In genomic region chr1:39575778-39576375, GRCm38 (mm10) we compare ENCODE assay signal across 8 mouse cellular contexts. TPM values are rescaled to one million over a fixed set of nuclear protein-coding genes. Genes with fewer than 3 reads are reported as not detected.
DNase-seq lines count a peak whose midpoint lies in the region; ATAC-seq and TF ChIP-seq lines count a peak whose summit lies in the region.

No protein-coding gene starts in this region.

- 24% methylated on average over 8 of the region's 8 CpGs for whole genome bisulfite sequencing in cerebellum, adult 2 months
- 15% methylated on average over 8 of the region's 8 CpGs for WGBS in limb, embryonic 14.5 days
- WGBS in stomach, embryonic 15.5 days: 6% methylated on average over 8 of the region's 8 CpGs

- peak overlapping the region; percentile 76 for H3K4me3 ChIP-seq in cerebellum, adult 2 months (replicated peaks; ENCODE audit: insufficient read depth, low read depth, low read length)
- peak overlapping the region; percentile 91 for H3K4me3 ChIP-seq in limb, embryonic 14.5 days (replicated peaks; ENCODE audit: low read length)
- peak overlapping the region; percentile 97 for H3K4me3 ChIP-seq in stomach, embryonic 15.5 days (replicated peaks)

- no peaks in the 10 kb centered on the region for H3K36me3 ChIP-seq in limb, embryonic 14.5 days (ENCODE audit: control insufficient read depth, insufficient read depth, low read length)
- H3K36me3 ChIP-seq in stomach, embryonic 15.5 days: no peaks in the 10 kb centered on the region

- no peaks in the 10 kb centered on the region for H3K27me3 ChIP-seq in cerebellum, adult 2 months (ENCODE audit: control insufficient read depth, insufficient read depth, low read length)
- no peaks in the 10 kb centered on the region for H3K27me3 ChIP-seq in limb, embryonic 14.5 days (ENCODE audit: control insufficient read depth, insufficient read depth, low read length)
- no peaks in the 10 kb centered on the region for H3K27me3 ChIP-seq in stomach, embryonic 15.5 days (replicated peaks)

- no peak for TF ChIP-seq CTCF in cerebellum, adult 2 months (IDR thresholded peaks at IDR 0.05; ENCODE audit: borderline replicate concordance, insufficient read depth, low read depth, low read length)

- H3K27ac ChIP-seq in cerebellum, adult 2 months (ENCODE audit: insufficient read depth, low read length): no peak overlapping the region
- peak overlapping the region; percentile 99 for H3K27ac ChIP-seq in limb, embryonic 14.5 days (replicated peaks; ENCODE audit: low read depth, low read length)
- H3K27ac ChIP-seq in stomach, embryonic 15.5 days: peak overlapping the region; percentile 99

- H3K9me3 ChIP-seq in limb, embryonic 14.5 days (ENCODE audit: control insufficient read depth, low read length): no peaks in the 10 kb centered on the region
- H3K9me3 ChIP-seq in stomach, embryonic 15.5 days: no peaks in the 10 kb centered on the region

- no peak for DNase-seq in cerebellum, adult 2 months
- DNase-seq in cerebellum, postnatal 25 days: no peak
- peak; percentile 7 to 13 for DNase-seq in B cell, adult 2 months
- DNase-seq in limb, embryonic 14.5 days (ENCODE audit: low spot score): no peak
- no peak for DNase-seq in adipocyte (ENCODE audit: low spot score)

- peaks cover 4% of the 10 kb centered on the region; the same call in 1 of the 2 replicates for H3K4me1 ChIP-seq in cerebellum, adult 2 months (ENCODE audit: control insufficient read depth, insufficient read depth, low read length)
- peaks cover 28% of the 10 kb centered on the region for H3K4me1 ChIP-seq in limb, embryonic 14.5 days (ENCODE audit: control insufficient read depth, insufficient read depth, low read length)
- H3K4me1 ChIP-seq in stomach, embryonic 15.5 days: peaks cover 14% of the 10 kb centered on the region

- H3K9ac ChIP-seq in limb, embryonic 14.5 days (ENCODE audit: low read depth, low read length, severe bottlenecking): peak overlapping the region; percentile 96
- H3K9ac ChIP-seq in stomach, embryonic 15.5 days: peak overlapping the region; percentile 91; the same call in 1 of the 2 replicates

- peak overlapping the region; percentile 80 for H3K4me2 ChIP-seq in limb, embryonic 14.5 days (replicated peaks; ENCODE audit: low read depth, low read length, severe bottlenecking)
- H3K4me2 ChIP-seq in stomach, embryonic 15.5 days: peak overlapping the region; percentile 59

- peak; percentile 49; the same call in 1 of the 2 replicates for ATAC-seq in erythroblast, adult 5-6 weeks (replicated peaks; ENCODE audit: low FRiP score, poor library complexity, severe bottlenecking)
- ATAC-seq in limb, embryonic 14.5 days (ENCODE audit: low FRiP score, low read depth): no peak
- ATAC-seq in stomach, embryonic 15.5 days (ENCODE audit: insufficient read depth, low FRiP score, low read depth): no peak
- no peak for ATAC-seq in megakaryocyte progenitor cell, adult 5-6 weeks (replicated peaks; ENCODE audit: poor library complexity)

- TF ChIP-seq POLR2A in cerebellum, adult 2 months (IDR thresholded peaks at IDR 0.05; ENCODE audit: borderline replicate concordance, insufficient read depth, low read length): no peak
- TF ChIP-seq POLR2A in limb, embryonic 14.5 days (IDR thresholded peaks at IDR 0.05; ENCODE audit: borderline replicate concordance, extremely low read depth, insufficient read depth, insufficient read length): no peak

RNA-seq across cellular contexts. Expression of gene Rnf149, which starts 1.3 kb away (rescaled TPM):
- polyA plus RNA-seq in cerebellum, adult 2 months (2012; rRNA removed): 22.3 and 26.3 TPM in 2 replicates
- 8.6 and 11.5 TPM in 2 replicates for total RNA-seq in erythroblast, adult 5-6 weeks (2015; ENCODE audit: low replicate concordance)
- 12.0 and 14.9 TPM in 2 replicates for total RNA-seq in erythroblast, adult 5-6 weeks (2017; ENCODE audit: low replicate concordance)
- polyA plus RNA-seq in limb, embryonic 14.5 days (2012; rRNA removed): 27.6 and 29.3 TPM in 2 replicates
- 27.0 and 29.4 TPM in 2 replicates for polyA plus RNA-seq in limb, embryonic 14.5 days (2014; fragmentation: Nextera tagmentation; extraction: Ambion mirVana)
- 35.1 and 35.4 TPM in 2 replicates for polyA plus RNA-seq in stomach, embryonic 15.5 days (2015; fragmentation: Nextera tagmentation; extraction: Ambion mirVana)
- total RNA-seq in megakaryocyte progenitor cell, adult 5-6 weeks (2015): 22.3 and 27.5 TPM in 2 replicates
- total RNA-seq in megakaryocyte progenitor cell, adult 5-6 weeks (2017): 32.7 and 35.9 TPM in 2 replicates

RNA-seq across cellular contexts. Expression of gene Cnot11, which starts 41.1 kb away (rescaled TPM):
- 21.0 and 23.1 TPM in 2 replicates for polyA plus RNA-seq in cerebellum, adult 2 months (2012; rRNA removed)
- 4.0 and 7.9 TPM in 2 replicates for total RNA-seq in erythroblast, adult 5-6 weeks (2015; ENCODE audit: low replicate concordance)
- 4.1 and 9.5 TPM in 2 replicates for total RNA-seq in erythroblast, adult 5-6 weeks (2017; ENCODE audit: low replicate concordance)
- polyA plus RNA-seq in limb, embryonic 14.5 days (2012; rRNA removed): 23.8 and 27.6 TPM in 2 replicates
- polyA plus RNA-seq in limb, embryonic 14.5 days (2014; fragmentation: Nextera tagmentation; extraction: Ambion mirVana): 28.2 and 30.6 TPM in 2 replicates
- 20.3 and 22.3 TPM in 2 replicates for polyA plus RNA-seq in stomach, embryonic 15.5 days (2015; fragmentation: Nextera tagmentation; extraction: Ambion mirVana)
- 24.4 and 32.5 TPM in 2 replicates for total RNA-seq in megakaryocyte progenitor cell, adult 5-6 weeks (2015)
- 25.4 and 29.1 TPM in 2 replicates for total RNA-seq in megakaryocyte progenitor cell, adult 5-6 weeks (2017)

Comparison
In these comparisons a context has a peak if more than half of its experiments do, and no peak if none do; other contexts are left out.
1. DNase-seq: peak in B cell, adult 2 months (2 of 2); none in cerebellum, adult 2 months (0 of 2), cerebellum, postnatal 25 days (0 of 2), limb, embryonic 14.5 days (single experiment) and adipocyte (single experiment).
2. Peak in every context shown above with its lines, with median percentiles within 50 percentile points of each other: H3K4me3 ChIP-seq.